Mouse (Mus musculus): ENCODE results near the gene Emid1.
A peak's percentile ranks its signal among the peaks of the same experiment; 100 is the strongest.

The Emid1 gene

DNA sequence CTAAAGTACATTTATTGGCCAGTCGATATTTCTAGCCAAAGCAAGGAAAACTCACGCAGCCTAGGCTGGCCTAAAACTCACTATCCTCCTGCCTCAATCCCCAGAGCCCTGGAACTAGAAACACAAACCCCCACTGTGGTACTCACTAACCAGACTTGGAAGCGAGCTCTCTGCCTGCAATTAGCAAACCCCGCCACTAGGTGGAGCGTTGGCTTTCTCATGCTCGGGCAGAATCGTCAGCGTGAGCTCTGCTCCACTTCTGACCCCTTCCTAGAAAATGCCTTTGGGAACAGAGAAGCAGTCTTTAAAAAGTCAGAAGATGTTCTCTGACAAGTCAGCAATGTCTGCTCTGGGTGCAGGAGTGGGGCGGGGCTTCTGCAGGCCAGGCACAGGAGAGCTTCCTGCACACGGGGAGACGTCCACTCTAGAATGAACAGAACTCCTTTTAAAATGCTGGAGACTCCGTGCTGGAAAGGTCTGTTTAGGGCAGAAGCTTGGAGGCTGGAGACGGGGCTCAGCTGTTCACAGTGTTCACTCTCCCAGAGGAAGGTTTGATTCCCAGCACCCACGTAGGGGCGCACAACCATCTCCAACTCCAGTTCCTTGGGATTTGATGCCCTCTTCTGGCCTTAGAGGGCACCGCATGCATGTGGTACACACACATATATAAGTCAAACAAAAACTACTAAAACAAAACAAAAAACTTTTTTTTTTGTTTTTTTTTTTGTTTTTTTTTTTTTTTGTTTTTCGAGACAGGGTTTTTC is 8.8 kb upstream of the Emid1 start:
- DNase-seq (ENCODE audit: extremely low read depth, low read depth) = no peak

DNA sequence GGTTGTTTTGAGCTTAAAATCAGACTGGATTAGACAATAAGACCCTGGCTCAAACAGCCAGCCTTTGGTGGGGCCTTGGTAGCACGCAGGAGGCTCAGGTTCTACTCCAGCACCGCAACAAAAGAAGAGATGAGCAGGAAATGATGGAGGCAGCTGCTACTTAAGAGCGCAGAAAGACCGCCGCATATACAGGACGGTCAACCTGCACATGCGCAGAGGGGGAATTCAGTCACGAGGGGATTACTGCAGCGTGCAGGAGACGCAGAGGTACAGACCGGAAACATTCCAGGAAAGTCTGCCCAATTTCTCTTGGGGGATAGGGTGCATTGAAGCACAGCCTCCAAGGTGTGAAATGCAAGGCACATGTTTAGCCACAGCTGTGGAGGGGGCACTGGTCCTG is 6.0 kb upstream of the Emid1 start:
- DNase-seq (ENCODE audit: extremely low read depth, low read depth) = no peak

DNA sequence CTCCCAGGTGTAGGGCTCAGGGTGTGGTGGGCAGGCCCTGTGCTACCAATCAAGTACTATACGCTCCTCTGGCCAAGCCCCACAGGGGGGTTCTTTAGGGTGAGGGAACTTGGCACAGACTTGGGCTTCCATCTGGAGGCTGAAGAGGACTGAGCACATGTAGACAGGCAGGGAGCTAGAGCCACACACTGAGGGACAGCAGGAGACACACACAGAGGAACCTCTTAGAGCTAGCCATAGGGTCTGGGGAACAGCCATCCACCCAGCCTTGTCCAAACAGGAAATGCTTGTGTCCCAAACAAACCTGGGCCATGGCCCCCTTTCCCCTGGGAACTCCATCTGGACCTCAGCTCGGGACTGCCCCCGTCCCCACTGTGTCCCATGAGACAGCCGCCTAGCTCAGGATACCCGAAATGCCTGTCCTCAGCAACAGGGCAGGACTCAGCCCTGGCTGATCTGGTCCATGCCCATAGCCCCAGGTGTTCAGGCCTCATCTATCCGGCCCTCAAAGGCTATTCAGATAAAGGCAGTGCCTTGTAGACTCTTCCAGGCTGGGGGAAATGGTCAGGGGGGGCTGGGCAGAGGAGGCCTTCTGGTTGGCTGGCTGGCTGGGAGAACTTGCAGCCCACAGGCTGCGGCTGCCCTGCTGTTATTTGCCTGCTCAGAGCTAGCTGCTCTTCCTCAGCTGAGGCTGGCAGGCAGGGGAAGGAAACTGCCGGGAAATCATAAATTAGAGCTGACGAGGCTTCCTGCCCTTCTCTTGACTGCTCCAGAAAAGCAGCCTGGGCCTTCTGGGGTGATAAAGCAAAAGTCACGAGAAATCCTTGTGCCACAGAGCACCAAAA is 3.1 kb upstream of the Emid1 start:
- DNase-seq (ENCODE audit: extremely low read depth, low read depth) = no peak

DNA sequence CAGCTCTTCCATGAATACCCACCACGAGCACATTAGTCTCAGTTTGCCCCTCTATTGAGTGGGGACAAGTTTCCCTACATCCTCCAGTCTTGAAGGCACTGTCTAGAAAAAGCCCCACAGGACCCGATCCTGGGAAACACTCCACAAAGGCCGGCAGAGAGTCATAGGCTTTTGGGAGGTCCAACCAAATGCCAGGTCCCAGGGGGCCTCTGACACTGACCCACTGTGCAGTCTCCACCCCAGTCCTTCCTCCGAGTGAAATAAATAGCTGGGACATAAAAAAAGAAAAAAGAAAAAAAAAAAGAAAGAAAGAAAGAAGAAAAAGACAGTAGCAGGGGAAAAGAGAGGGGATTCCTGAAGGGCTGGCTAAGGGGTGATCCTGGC is 818 bp downstream of the Emid1 start:
- DNase-seq (ENCODE audit: extremely low read depth, low read depth) = no peak

DNA sequence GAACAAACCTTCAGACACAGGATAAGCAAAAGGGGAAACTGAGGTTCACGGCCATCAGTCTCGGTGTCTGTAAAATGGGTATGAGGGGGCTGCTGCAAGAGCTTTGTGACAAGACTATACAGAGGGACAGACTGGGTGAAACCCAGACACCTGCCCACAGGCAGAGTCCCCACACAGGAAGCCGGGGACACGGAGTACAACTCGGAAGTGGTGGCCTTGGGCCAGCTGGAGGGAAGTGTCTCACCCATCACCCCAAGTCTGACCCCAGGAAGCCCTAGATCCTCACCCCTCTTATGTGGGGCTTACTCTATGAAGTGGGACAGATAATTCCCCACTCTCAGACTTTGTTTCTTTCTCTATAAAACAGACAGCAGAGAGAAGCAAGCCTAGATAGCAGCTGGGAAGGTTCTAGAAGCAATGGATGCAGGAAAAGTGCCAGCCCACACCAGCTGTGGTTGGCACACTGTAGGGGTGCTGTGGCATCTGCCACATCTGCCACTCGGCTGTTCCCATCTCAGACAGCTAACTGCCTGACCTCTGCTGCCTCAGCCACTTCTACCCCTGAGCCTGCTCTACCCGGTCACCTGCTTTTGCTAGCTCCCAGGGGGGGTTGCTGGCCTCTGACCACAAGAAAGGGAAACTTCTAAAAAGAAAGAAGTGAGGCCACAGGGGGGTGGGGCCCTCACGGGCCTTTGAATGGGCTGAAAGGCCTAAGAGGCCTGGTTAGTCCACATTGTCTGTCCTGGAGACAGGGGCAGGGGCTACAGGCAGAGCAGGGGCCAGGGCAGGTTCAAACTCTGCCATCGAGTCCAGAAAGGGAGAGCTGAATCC is 1.4 kb downstream of the Emid1 start:
- DNase-seq (ENCODE audit: extremely low read depth, low read depth) = no peak

DNA sequence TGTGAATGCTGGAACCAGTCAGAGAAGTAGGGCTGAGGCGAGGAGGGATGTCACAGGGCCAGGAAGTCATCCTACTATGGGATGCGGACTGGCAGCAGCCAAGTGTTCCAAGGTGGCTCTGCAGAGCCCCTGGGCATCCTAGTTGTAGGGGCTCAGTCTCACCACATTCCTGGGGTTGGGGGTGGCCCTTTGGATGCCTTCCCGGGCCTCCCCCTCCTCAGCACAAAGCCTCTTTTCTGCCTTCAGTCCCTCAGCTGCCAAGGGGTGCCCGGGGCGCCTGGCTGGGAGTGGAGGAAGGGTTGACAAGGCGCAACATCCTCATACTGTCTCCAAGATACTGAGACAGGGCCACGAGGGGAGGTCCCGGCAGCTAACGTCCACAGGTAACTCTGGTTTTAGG is 2.1 kb downstream of the Emid1 start:
- no peak for DNase-seq (ENCODE audit: extremely low read depth, low read depth)

DNA sequence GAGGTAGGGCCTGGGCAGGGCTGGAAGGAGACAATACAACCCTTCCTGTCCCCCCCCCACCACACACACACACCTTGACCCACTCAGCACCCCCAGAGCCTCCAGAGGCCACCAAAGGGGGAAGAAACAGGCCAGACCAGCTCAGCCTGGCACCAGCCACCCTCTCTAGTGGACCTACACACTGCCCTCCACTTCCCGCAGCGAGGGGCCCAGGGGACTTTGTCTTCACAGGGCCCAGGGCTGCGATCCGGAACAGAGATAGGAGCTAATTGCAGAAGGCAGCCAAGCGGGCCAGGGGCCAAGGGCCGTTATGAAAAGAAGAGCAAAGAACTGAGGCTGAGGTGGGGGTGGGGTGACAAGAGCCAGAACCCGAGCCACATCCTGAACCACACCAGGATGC is 2.8 kb downstream of the Emid1 start:
- DNase-seq (ENCODE audit: extremely low read depth, low read depth) = no peak

DNA sequence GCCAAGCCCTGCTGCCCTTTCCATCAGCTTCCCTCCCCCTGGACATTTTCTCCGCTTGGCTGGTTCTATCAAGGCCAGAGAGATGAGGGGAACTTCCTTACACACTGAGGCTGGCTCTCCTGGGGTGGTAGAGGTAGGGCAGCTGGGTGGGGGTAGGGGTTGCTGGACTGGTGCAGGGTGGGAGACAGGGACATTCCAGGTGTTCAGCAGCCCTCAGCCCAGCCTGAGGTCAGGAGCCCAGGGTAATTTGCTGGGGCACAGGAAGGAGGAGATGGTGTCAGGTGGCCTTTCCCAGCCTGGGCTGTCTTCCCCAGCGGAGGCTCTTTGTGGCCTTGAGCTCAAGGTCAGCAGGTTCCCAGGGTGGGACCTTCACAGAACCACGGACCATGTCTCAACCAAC is 6.5 kb downstream of the Emid1 start:
- DNase-seq (ENCODE audit: extremely low read depth, low read depth) = no peak

DNA sequence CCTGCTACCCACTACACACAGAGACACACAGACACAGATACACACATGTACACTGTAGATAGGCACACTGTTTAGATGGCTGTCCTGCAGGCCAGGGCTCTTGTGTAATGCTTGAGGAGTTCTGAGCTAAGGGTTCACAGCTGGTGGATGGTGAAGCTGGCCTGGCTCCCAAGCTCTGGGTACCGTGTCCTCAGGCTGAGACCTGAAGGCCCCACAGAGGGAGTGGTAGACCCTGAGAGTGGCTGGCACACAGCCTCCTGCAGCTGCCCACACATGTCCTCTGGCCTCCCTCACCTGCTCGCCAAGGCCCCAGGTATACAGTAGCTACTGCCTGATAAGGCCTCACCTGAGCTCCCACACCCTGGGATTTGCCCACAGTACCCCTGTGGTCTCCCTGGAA is 10.1 kb downstream of the Emid1 start:
- no peak for DNase-seq (ENCODE audit: extremely low read depth, low read depth)

DNA sequence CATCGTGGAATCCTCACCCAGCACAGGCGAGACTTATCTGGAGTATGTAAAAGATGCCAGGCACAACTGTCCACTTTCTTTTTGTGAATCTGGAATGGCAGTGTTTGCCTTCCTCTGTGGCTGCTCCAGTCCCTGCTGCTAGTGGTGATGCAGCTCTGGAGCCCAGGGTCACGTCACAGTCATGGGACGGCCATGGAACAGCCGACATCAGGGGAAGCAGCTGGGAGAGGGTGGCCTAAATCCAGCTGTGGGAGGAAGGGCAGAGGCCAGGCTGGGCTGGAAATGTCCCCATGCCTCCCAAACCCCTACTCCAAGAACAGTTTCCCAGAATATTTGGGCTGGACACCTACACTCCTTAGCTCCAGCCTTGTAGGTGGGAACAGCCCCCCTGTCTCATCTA is 10.8 kb downstream of the Emid1 start:
- no peak for DNase-seq (ENCODE audit: extremely low read depth, low read depth)

DNA sequence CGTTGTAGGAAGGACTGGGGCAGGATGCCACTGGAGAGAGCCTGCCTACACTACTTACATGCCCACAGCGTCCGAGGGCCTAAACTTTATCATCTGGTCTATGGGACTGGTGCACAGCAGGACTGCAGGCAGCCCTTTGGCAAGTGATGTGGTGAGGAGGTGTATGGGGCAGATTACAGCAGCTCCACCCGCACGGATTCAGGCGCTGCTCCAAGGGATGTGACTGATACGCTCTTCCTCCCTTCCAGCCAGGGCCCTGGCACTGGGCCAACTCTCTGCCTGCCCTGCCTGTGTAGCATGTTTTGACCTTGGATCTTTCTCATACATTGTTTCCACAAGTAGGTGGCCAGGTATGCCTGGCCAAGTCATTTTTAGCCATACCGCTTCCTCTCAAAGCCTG is 11.4 kb downstream of the Emid1 start:
- peak; percentile 46 for DNase-seq (ENCODE audit: extremely low read depth, low read depth)

DNA sequence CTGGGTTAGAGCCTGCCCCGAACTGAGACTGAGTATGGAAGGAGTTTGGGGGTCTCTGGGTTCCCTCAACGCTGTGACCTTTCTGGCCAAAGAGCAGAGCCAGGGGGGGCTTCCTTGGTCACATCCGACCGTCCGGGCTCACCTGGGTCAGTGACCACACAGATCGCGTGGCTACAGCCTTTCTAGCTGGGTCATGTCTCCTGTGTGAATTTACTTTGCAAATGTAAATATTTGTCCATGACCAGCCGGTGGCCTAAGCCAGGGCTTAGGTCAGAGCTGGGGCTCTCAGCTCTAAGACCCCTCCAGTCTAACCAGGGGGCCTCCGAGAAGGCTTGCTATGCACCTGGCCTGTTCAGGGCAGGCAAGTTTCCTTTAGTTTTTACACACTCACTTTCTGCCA is 12.7 kb downstream of the Emid1 start:
- DNase-seq (ENCODE audit: extremely low read depth, low read depth) = no peak

DNA sequence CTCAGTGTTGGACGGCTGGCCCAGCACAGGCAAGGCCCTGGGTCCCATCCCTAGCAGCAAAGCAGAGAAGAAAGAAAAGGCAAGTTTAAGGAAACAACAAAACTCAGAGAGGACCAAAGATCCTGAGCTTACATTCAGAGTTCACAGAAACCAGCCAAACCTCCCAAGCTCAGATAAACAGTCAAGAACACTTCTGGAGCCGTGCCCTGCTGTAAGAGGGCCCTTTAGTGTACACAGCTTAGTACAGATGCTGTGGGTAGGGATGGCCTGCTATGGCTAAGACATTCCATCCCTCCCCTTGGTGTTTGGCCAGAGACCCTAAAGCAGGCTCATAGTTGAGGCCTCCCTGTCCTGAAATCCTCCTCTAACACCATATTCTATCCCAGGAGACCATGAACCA is 13.4 kb downstream of the Emid1 start:
- DNase-seq (ENCODE audit: extremely low read depth, low read depth) = no peak

DNA sequence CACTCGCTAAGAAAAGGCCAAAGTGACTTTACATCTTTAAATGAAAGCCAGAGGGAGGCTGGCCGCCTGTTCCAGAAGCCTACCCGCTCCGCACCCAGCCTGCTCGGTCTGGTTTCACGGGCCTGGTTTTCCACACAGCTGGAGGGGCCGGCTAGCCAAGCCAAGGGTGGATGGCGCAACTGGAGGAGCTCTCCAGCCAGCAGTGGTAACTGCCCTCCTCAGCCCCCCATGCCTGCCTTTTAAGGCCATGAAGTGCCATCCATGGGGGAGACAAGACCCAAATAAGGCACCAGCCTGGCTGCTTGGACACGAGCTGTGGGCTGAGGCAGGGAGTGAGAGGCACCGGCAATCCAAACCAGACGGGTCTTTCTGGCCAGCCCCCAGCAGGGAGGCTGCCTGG is 16.1 kb downstream of the Emid1 start:
- no peak for DNase-seq (ENCODE audit: extremely low read depth, low read depth)

DNA sequence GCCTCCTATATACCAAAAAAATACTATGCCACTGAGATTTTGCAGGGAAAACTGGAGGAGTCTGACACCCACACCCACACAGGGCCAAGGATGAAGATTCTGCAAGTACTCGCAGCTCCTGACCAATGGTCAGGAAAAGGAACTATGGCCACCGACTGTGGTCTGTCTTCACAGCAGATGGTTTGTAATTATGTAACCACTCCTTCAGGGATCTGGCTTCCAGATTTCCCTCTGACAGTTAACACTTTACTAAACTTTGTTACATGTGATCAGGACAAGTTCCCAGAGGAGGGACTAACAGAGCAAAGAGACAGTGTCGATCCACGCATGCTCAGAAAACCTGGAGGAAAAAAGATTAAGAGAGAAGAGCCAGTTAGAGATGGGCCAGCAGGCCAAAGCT is 19.3 kb downstream of the Emid1 start:
- DNase-seq (ENCODE audit: extremely low read depth, low read depth) = no peak

DNA sequence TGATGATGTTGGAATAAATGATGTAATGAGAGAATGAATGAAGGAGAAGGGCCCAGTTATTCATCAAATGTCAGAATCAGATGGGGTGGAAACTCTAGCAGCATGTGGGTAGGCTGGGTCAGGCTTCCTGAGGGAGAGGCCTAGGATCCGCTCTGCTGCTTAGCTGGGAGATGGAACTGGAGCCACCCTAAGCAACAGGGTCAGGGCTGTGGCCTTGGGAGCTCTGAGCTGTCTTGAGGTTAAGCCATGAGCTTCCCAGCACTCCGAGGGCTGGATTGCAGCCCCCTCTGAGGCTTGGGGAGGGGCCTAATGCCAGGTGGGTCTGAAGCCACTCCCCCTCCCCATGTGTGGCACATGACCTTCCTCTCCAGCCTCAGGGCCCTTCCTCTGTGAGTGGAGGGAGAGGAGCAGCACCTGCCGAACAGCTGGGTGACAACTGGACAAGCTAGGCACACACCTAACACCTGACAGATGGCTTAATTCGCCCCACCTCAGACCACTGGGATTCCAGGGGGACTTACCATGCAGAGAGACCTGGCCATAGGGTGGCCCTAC is 21.9 kb downstream of the Emid1 start:
- DNase-seq (ENCODE audit: extremely low read depth, low read depth) = no peak

DNA sequence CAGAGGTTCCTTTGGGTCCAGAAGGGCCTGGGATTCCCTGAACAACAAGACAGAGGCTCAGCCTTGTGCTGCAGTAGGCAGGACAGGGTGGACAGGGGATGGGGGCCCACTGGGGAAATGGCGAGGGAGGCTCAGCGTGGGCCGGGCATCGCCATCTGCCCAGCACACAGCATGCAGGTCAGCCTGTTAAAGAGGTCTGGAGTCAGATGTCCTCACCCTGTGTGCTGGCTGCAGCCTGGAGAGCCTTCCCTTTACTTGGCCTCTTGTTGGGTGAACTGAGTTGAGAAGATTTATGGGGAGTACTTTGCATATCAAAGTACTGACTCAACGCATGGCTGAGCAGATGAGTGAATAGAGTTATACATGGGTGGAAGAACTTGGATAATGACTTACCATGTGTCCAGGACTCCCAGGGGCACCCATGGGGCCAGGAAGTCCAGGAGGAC is 23.0 kb downstream of the Emid1 start:
- no peak for DNase-seq (ENCODE audit: extremely low read depth, low read depth)

DNA sequence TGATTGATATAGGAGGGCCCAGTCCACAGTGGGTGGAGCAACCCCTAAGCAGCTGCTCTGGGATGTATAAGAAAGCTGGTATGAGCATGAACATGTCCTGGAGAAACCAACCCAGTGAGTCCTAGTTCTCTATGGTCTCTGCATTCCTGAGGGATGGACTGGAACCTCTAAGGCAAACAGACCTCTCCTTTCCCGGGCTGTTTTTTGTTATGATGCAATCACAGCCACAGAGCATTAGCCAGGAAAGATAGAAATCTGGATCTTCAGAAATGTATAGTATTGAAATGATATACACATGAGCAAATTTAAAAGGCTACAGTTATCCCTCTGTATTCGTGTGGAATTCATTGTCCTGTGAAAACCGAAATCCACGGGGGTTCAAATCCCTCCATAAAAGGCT is 26.3 kb downstream of the Emid1 start:
- no peak for DNase-seq (ENCODE audit: extremely low read depth, low read depth)

DNA sequence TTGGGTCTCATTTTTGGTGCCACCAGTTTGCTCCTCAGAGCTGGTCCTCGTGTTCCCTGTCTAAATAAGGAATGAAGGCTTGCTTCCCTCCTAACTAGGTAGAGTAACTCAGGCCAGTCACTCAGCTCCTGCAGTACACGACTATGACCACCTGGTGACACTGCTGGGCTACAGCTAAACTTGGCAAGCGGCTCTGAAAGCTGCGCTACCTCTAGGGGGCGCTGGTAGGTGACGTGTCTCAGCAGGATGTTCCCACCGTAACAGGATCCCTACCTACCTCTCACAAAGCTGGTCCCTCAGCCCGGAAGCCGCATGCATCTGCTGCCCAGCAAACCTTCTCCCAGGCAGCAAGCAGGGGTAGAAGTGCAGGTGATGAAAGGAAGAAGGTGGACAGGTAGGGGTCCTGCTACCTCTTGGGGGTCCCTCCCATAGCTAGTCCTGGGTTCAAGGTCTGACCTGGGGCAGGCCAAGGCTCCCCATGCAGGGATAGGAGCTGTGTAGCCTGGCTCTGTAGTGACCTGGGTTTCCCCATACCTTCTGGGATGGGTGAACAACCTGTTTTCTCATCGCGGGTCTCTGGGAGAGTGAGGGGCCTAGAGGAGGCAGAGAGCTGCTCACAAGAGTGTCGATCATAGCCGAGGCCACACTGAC is 37.0 kb downstream of the Emid1 start:
- peak; percentile 66 for DNase-seq (ENCODE audit: extremely low read depth, low read depth)

DNA sequence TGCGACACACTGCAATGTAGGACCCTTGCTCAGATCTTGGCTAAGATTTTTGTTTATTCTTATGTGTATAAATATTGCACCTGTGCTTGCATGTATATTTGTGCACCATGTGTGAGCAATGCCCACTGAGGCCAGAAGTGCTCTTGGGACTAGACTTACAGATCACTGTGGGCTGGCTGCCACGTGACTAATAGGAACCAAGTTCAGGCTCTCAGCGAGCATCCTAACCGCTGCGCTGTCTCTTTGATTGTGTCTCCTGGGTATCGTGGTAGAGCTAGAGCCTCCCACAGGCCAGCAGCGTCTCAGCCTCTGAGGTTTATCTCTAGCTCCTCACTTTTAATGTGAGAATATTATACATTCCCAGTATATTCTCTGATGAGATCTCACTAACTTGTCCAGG is 38.4 kb downstream of the Emid1 start:
- no peak for DNase-seq (ENCODE audit: extremely low read depth, low read depth)

DNA sequence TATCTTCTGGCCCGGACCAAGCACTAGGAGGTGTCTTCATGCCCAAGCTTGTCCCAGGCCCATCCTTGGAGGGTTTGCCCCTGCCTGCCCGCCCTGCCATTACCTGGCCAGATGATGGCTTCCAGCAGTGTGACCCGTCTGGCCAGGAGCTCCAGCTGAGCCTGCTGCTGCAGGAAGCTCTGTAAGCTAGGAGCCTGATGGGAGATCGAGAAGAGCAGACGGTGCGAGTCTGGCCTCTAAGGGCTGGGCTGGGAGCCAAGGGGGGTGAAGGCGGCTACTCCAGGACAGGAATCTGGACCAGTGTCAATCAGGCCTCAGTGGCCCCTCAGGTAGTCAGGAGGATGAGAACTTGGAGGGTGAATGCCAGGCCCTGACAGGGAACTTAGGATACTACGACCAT is 42.6 kb downstream of the Emid1 start:
- DNase-seq (ENCODE audit: extremely low read depth, low read depth) = no peak
